Mouse (Mus musculus): ENCODE results near the gene Rras2.

The Rras2 gene

GRCm38 (mm10) chr7:114020704-114021093 is 96.9 kb downstream of the Rras2 start:
- peak; percentile 60 to 66 for DNase-seq

GRCm38 (mm10) chr7:114020057-114020703 is 97.4 kb downstream of the Rras2 start:
- DNase-seq, result peak in 1 of 2 experiments; percentile 14

GRCm38 (mm10) chr7:114018861-114019260 is 98.7 kb downstream of the Rras2 start:
- DNase-seq, result no peak

GRCm38 (mm10) chr7:114016001-114016949 is 101.3 kb downstream of the Rras2 start:
- DNase-seq, result peak; percentile 38 to 65

GRCm38 (mm10) chr7:114011726-114012443 is 105.7 kb downstream of the Rras2 start:
- no peak for DNase-seq

GRCm38 (mm10) chr7:114007565-114007964 is 110.0 kb downstream of the Rras2 start:
- peak; percentile 29 for DNase-seq

- DNase-seq, result no peak
Measured at GRCm38 (mm10) chr7:114006456-114006855, 111.1 kb downstream of the Rras2 start.

GRCm38 (mm10) chr7:114005499-114005898 is 112.1 kb downstream of the Rras2 start:
- no peak for DNase-seq

- DNase-seq, result no peak
Measured at GRCm38 (mm10) chr7:114004171-114004570, 113.4 kb downstream of the Rras2 start.

GRCm38 (mm10) chr7:113997675-113998354 is 119.8 kb downstream of the Rras2 start:
- DNase-seq, result no peak
